Mouse (Mus musculus) midbrain, postnatal 0 days (tissue): ENCODE results near the gene Rpa2. TPM values are rescaled to one million over a fixed set of nuclear protein-coding genes. Genes with fewer than 3 reads are reported as not detected.

Experiments
- ATAC-seq: fragments of 200-750 bp; cut with Nextera tagmentation; 2 replicates; pipeline ENCODE4 v1.8.0; 2017; ENCODE audit warnings: moderate number of reproducible peaks, mild to moderate bottlenecking, moderate TSS enrichment, moderate library complexity; ENCODE audit not compliant: low FRiP score
- DNase-seq: peaks from one replicate; pipeline ENCODE4 v3.0.0-alpha.2; 2015; ENCODE audit warnings: low spot score
- H3K27ac ChIP-seq: fragments of 300-500 bp; sonication (generic); 2 replicates; pipeline ENCODE4 v1.5.1; 2014; ENCODE audit warnings: low read depth, mild to moderate bottlenecking, low read length, mixed read lengths
- H3K27me3 ChIP-seq: fragments of 300-500 bp; sonication (generic); 2 replicates; pipeline ENCODE4 v1.6.1; 2014; ENCODE audit warnings: low read length, control low read depth, mixed read lengths; ENCODE audit not compliant: insufficient read depth
- H3K36me3 ChIP-seq: fragments of 300-500 bp; sonication (generic); 2 replicates; pipeline ENCODE4 v1.6.1; 2014; ENCODE audit warnings: low read length, control low read depth, mixed read lengths; ENCODE audit not compliant: insufficient read depth
- H3K4me1 ChIP-seq: fragments of 300-500 bp; sonication (generic); 2 replicates; pipeline ENCODE4 v1.6.1; 2014; ENCODE audit warnings: mild to moderate bottlenecking, control low read depth, antibody characterized with exemption, low read length, mixed read lengths; ENCODE audit not compliant: insufficient read depth
- H3K4me2 ChIP-seq: fragments of 300-500 bp; sonication (generic); 2 replicates; pipeline ENCODE4 v1.6.1; 2014; ENCODE audit warnings: low read depth, mild to moderate bottlenecking, low read length, mixed read lengths; ENCODE audit not compliant: poor library complexity, severe bottlenecking
- H3K4me3 ChIP-seq: fragments of 300-500 bp; sonication (generic); 2 replicates; pipeline ENCODE4 v1.5.1; 2014; ENCODE audit warnings: low read depth, mild to moderate bottlenecking, low read length, moderate library complexity
- H3K9ac ChIP-seq: fragments of 300-500 bp; sonication (generic); replicated peaks from 2 replicates; pipeline ENCODE4 v1.6.1; 2014; ENCODE audit warnings: mild to moderate bottlenecking, low read length, moderate library complexity, mixed read lengths; ENCODE audit not compliant: poor library complexity, severe bottlenecking
- H3K9me3 ChIP-seq: fragments of 300-500 bp; sonication (generic); 2 replicates; pipeline ENCODE4 v1.6.1; 2016; ENCODE audit warnings: low read length, control low read depth
- CTCF ChIP-seq: IDR thresholded peaks from 2 replicates; pipeline ENCODE4 v1.5.1; 2016; ENCODE audit warnings: antibody characterized with exemption, mild to moderate bottlenecking
- WGBS: fragments of 180-500 bp; shearing (Covaris S2); extraction: QIAGEN DNeasy Blood & Tissue Kit; methylation state at CpG from one replicate; pipeline ENCODE4 v1.1.7; 2014; 5-methylcytosine and 5-hydroxymethylcytosine counted together
- polyA plus RNA-seq: library from polyadenylated mRNA; unstranded; fragments of >200 nt; fragmentation: Nextera tagmentation; extraction: Ambion mirVana; gene quantifications from 2 replicates; pipeline ENCODE4 v1.2.1, GENCODE M21; 2015
- total RNA-seq: library from RNA; depleted of rRNA; stranded (reverse); fragments of >200 nt; gene quantifications from 2 replicates; pipeline ENCODE4 v1.2.3, GENCODE M21; 2014

The Rpa2 gene
- total and polyA plus RNA-seq, 2 experiments from 2014 or later = 18.9 to 28.4 TPM

- DNase-seq (no peak), ATAC-seq (no peak)
- Histone ChIP-seq H3K36me3 (no peaks in the 10 kb centered on the region), H3K4me2 (no peak overlapping the region), H3K4me3 (no peak overlapping the region), H3K27ac (no peak overlapping the region), H3K4me1 (no peaks in the 10 kb centered on the region), H3K9me3 (no peaks in the 10 kb centered on the region), H3K27me3 (no peaks in the 10 kb centered on the region), H3K9ac (no peak overlapping the region)
- WGBS = 85% methylated on average over 5 of the region's 5 CpGs
- no peak for TF ChIP-seq CTCF
These were observed 37.0 kb downstream of the Rpa2 start for GRCm38 (mm10) chr4:132805146-132805545.

GRCm38 (mm10) chr4:132805599-132806197 is 37.6 kb downstream of the Rpa2 start:
- ATAC-seq (no peak), DNase-seq (no peak)
- WGBS = 87% methylated on average over 12 of the region's 12 CpGs

GRCm38 (mm10) chr4:132806620-132807191 is 38.6 kb downstream of the Rpa2 start:
- no peak for TF ChIP-seq CTCF
- DNase-seq = no peak
- no peak for ATAC-seq
- H3K4me1 ChIP-seq = no peaks in the 10 kb centered on the region
- no peaks in the 10 kb centered on the region for H3K9me3 ChIP-seq
- no peak overlapping the region for H3K4me2 ChIP-seq
- no peaks in the 10 kb centered on the region for H3K27me3 ChIP-seq
- no peak overlapping the region for H3K9ac ChIP-seq
- no peak overlapping the region for H3K27ac ChIP-seq
- WGBS = 89% methylated on average over 7 of the region's 7 CpGs
- H3K36me3 ChIP-seq = no peaks in the 10 kb centered on the region
- H3K4me3 ChIP-seq = no peak overlapping the region

More at GRCm38 (mm10) chr4:132805599-132806197, 37.6 kb downstream of the Rpa2 start:
- no peak for TF ChIP-seq CTCF
- H3K4me1 ChIP-seq = no peaks in the 10 kb centered on the region
- H3K27me3 ChIP-seq = no peaks in the 10 kb centered on the region
- H3K36me3 ChIP-seq = no peaks in the 10 kb centered on the region
- no peak overlapping the region for H3K4me2 ChIP-seq
- H3K4me3 ChIP-seq = no peak overlapping the region
- H3K9me3 ChIP-seq = no peaks in the 10 kb centered on the region
- H3K9ac ChIP-seq = no peak overlapping the region
- no peak overlapping the region for H3K27ac ChIP-seq

GRCm38 (mm10) chr4:132807771-132808641 is 39.9 kb downstream of the Rpa2 start:
- Histone ChIP-seq H3K4me1 (no peaks in the 10 kb centered on the region), H3K27ac (no peak overlapping the region), H3K36me3 (no peaks in the 10 kb centered on the region), H3K27me3 (no peaks in the 10 kb centered on the region), H3K9me3 (no peaks in the 10 kb centered on the region), H3K4me3 (no peak overlapping the region), H3K9ac (no peak overlapping the region), H3K4me2 (no peak overlapping the region)
- WGBS = 78% methylated on average over 5 of the region's 5 CpGs
- no peak for DNase-seq
- no peak for TF ChIP-seq CTCF
- ATAC-seq = no peak

GRCm38 (mm10) chr4:132809621-132810020 is 41.5 kb downstream of the Rpa2 start:
- DNase-seq = no peak

GRCm38 (mm10) chr4:132816404-132816803 is 48.3 kb downstream of the Rpa2 start:
- DNase-seq (no peak), ATAC-seq (no peak)
- TF ChIP-seq CTCF = no peak
- Histone ChIP-seq H3K4me3 (no peak overlapping the region), H3K9ac (no peak overlapping the region), H3K27me3 (no peaks in the 10 kb centered on the region), H3K27ac (no peak overlapping the region), H3K4me1 (no peaks in the 10 kb centered on the region), H3K36me3 (no peaks in the 10 kb centered on the region), H3K9me3 (no peaks in the 10 kb centered on the region; the same call in 1 of the 2 replicates), H3K4me2 (no peak overlapping the region)
- WGBS = 81% methylated on average over 7 of the region's 7 CpGs

More at GRCm38 (mm10) chr4:132809621-132810020, 41.5 kb downstream of the Rpa2 start:
- H3K36me3 ChIP-seq = no peaks in the 10 kb centered on the region
- ATAC-seq = no peak
- no peak overlapping the region for H3K4me2 ChIP-seq
- no peaks in the 10 kb centered on the region for H3K4me1 ChIP-seq
- 89% methylated on average over 5 of the region's 5 CpGs for WGBS
- H3K9ac ChIP-seq = no peak overlapping the region
- no peak for TF ChIP-seq CTCF
- no peak overlapping the region for H3K27ac ChIP-seq
- no peaks in the 10 kb centered on the region for H3K27me3 ChIP-seq
- no peak overlapping the region for H3K4me3 ChIP-seq
- H3K9me3 ChIP-seq = no peaks in the 10 kb centered on the region
